Mouse (Mus musculus) embryonic fibroblast, embryonic 13.5 days (primary cell): ENCODE measurements around the gene Efcab11. TPM values are rescaled to one million over a fixed set of nuclear protein-coding genes. Genes with fewer than 3 reads are reported as not detected.

Experiments
- H3K27ac ChIP-seq: 2 replicates; pipeline ENCODE4 v1.5.1; 2012; ENCODE audit warnings: low read length, control low read depth, inconsistent platforms; ENCODE audit not compliant: insufficient read depth
- H3K4me1 ChIP-seq: 2 replicates; pipeline ENCODE4 v1.6.1; 2011; ENCODE audit warnings: low read length; ENCODE audit not compliant: control insufficient read depth, insufficient read depth
- H3K4me3 ChIP-seq: 2 replicates; pipeline ENCODE4 v1.5.1; 2011; ENCODE audit warnings: mild to moderate bottlenecking, control low read depth, low read length; ENCODE audit not compliant: insufficient read depth
- CTCF ChIP-seq: IDR thresholded peaks from 2 replicates; pipeline ENCODE4 v1.5.1; 2011; ENCODE audit warnings: mild to moderate bottlenecking, control low read depth, low read length, moderate library complexity, borderline replicate concordance; ENCODE audit not compliant: insufficient read depth
- POLR2A ChIP-seq: IDR thresholded peaks from 2 replicates; pipeline ENCODE4 v1.6.1; 2011; ENCODE audit warnings: low read depth, mild to moderate bottlenecking, control low read depth, low read length, moderate library complexity
- polyA plus RNA-seq: library from polyadenylated mRNA; stranded (reverse); fragments of >200 nt; gene quantifications from 2 replicates; pipeline ENCODE4 v1.2.4, GENCODE M21; 2011; ENCODE audit warnings: low read depth; ENCODE audit not compliant: missing spikeins, insufficient read length

Efcab11 gene
- polyA plus RNA-seq, 1 experiment = 5.8 TPM

DNA sequence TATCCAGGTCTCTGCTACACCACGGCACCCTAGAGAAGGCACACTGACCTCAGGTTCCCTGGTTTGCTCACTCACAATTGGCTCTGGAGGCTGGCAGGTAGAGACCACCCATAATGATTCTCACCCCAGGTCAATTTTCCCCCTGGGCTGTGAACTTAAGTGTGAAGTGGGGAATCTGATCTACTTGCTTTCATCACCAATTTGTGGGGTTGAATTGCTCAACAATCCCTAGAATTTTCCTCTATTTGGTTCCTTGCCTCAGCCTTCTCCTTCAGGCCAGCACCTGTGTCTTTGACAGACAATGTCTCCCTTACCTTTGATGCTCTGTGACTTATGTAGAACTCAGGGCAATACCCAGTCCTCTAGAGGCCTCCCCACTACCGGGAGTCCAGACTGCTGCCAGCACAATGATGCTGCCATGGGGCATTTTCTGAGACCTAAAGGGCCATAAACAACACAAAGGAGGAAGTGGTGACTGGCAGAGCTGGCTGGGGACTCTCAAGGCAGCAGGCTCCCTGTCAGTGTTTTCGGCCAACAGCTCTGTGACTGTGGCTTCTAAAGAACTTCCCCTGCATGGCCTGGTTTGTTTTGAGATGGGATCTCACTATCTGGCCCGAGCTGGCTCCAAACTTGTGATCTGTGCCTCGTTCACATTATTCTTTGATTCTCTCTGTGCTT lies 94.8 kb downstream of the Efcab11 start:
- Histone ChIP-seq H3K27ac (no peak overlapping the region), H3K4me3 (no peak overlapping the region), H3K4me1 (no peaks in the 10 kb centered on the region)
- TF ChIP-seq CTCF (no peak), POLR2A (no peak)

DNA sequence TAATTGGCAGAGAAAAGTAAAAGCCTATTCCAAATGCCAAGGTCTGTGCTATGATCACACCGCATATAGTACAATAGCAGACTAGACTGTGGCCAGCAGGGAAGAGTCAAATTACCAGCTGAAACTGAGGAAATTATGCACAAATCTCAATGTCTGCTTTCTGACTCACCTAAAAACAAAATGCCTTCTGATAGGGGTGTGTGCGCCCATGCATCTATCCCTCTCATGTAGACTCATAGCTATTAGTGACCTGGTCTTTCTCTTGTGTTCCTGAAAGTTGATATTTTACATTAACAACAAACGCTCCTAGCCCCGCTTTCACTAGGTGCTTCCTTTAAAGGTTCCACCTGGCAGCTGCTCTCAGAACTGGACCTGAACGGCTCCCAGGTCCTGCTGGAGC lies 102.5 kb downstream of the Efcab11 start:
- TF ChIP-seq CTCF = no peak
- TF ChIP-seq POLR2A = no peak
- Histone ChIP-seq H3K4me3 (no peak overlapping the region), H3K27ac (no peak overlapping the region), H3K4me1 (no peaks in the 10 kb centered on the region)

DNA sequence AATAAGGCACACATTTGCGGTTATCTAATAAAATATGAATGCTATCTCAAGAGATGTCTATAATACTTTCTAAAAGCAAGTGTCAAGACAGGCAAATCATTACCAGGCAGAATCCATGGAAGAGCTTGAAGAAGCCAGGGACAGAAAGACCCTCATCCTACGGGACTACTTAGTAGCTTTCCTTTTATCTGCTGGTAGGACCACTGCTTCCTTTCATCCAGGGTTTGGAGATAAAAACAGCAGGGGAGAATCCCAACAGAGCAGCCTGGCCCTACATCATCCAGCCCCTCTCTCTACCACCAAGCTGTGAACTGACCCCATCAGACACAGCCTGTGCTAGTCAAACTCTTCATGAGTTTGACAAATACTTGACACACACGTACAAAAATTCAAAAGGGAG lies 103.8 kb downstream of the Efcab11 start:
- no peak overlapping the region for H3K4me3 ChIP-seq

DNA sequence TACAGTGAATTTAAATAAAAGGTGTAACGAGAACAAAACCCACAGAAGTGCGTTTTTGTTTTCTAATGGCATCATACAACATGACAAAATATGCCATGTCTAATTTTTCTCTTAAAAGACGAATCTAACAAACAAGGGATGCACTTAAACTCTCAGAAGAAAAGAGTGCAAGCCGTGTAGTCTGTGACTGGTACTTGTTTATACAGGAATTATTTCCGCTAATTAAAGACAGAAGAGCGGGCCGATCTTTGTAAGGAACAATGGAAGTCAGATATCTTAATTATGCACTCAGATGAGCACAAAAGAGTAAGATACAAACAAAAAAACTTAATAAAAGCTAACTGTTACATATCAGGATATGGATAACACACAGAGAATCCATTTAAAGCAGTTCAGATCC lies 104.3 kb downstream of the Efcab11 start:
- Histone ChIP-seq H3K4me1 (no peaks in the 10 kb centered on the region), H3K27ac (no peak overlapping the region), H3K4me3 (no peak overlapping the region)
- no peak for TF ChIP-seq POLR2A
- TF ChIP-seq CTCF = no peak

More for the DNA sequence above, 103.8 kb downstream of the Efcab11 start:
- TF ChIP-seq POLR2A (no peak), CTCF (no peak)
- Histone ChIP-seq H3K4me1 (no peaks in the 10 kb centered on the region), H3K27ac (no peak overlapping the region)

DNA sequence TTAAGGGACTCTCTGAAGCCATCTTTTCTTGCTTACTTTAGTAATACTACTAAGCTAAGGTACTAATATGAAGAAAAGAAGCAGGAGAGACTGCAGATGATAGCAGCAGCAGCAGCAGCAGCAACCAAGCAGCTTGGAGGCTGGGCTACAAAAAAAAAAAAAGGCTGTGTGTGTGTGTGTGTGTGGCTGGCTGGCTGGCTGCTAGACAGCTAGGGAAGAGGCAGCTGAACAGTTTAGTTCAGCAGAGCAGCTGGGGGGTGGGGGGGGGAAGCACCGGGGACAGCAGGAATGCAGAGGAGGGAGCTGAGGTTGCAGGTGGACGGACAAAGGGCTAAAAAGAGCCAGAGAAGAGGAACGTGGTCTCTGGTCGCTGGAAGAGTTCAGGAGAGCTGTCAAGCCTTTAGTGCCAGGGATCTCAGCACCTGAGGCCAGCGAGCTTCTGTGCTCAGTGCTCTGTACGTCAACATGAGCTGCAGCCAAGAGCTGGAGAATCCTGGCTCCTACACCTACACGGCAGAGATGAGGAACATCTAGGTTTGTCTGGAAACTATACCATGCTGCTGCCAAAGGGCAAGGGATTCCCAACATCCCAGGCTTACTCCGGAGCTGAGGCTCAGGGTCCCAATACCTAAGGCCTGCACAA lies 107.6 kb downstream of the Efcab11 start:
- Histone ChIP-seq H3K4me1 (no peaks in the 10 kb centered on the region), H3K4me3 (no peak overlapping the region), H3K27ac (no peak overlapping the region)
- no peak for TF ChIP-seq CTCF
- TF ChIP-seq POLR2A = no peak

DNA sequence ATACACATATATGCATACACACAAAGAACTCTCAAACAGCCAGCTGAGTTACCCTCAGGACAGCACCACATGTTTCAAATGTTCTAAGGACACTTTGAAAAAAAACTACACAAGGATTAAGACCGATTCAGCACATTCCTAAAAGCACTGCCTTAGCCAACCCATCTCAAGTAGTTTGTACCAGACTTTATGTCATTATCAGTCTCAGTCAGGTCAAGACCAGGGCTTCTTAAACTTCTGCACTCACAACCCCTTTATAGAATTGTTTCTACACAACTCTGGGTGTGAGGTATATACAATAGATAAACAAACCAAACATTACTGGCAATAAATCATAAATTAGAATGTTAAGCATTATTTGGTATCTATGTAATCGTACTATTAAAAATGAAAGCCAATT lies 109.4 kb downstream of the Efcab11 start:
- no peak overlapping the region for H3K4me3 ChIP-seq
- H3K4me1 ChIP-seq = no peaks in the 10 kb centered on the region
- no peak overlapping the region for H3K27ac ChIP-seq
- TF ChIP-seq POLR2A (no peak), CTCF (no peak)

DNA sequence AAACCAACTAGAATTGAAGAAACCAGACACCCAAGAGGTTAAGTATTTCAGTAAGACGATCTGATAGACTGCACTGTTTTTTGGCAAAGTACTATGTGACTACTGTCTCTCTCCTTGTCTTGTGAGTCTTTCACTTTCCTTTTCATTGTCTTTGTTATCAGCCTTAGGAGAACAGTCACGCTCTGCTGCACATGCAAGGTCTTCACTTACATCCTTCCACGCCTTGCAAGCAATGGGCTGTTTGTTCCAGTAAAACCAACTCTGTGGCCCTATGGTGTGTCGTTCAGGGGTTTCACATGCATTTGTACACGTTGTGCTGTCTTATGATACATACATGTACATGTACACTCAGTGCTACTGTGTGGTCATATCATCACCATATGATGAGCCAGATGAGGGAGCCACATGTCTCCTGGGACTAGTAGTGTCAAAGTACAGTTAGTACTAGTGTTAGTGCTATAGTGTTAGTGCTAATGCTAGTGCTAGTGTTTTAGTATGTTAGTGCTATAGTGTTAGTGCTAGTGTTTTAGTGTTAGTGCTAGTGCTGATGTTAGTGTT lies 110.5 kb downstream of the Efcab11 start:
- no peaks in the 10 kb centered on the region for H3K4me1 ChIP-seq
- H3K4me3 ChIP-seq = no peak overlapping the region
- H3K27ac ChIP-seq = no peak overlapping the region
- no peak for TF ChIP-seq POLR2A
- TF ChIP-seq CTCF = no peak

DNA sequence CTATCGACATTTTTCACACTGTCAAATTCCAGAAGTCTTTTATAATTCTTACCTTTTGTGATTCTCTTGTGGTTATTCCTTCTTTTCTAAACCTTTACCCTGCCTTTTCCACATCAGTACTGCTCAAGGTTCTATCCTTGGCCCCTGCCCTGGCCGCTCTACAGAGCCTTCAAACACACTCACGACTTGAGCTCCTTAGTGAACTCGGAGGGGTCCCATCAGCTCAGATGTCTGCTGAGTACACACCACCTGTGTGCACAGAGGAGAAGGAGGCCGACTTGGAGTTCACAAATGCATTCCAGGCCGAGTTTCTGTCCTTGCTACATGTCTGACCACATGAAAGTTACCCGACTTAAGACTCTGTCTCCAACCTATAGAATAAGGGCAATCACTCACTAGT lies 113.2 kb downstream of the Efcab11 start:
- no peak overlapping the region for H3K27ac ChIP-seq
- no peak overlapping the region for H3K4me3 ChIP-seq
- H3K4me1 ChIP-seq = no peaks in the 10 kb centered on the region
- TF ChIP-seq CTCF (no peak), POLR2A (no peak)

DNA sequence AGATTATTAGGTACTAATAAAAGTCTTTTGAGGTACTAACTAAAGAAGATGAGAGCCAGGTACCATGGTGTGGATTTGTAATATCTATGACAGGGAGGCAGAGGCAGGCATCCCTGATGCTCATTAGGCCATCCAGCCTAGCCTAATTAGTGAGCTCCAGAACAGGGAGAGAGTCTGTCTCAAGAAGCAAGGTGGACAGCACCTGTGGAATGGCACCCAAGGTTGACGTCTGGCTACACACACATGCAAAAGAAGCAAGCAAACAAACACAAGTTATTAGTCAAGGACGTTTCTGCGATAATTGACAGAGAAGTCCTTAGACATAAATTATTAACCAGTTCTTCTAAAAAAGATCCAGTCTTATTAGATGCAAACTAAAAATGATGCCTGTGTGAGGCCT lies 114.6 kb downstream of the Efcab11 start:
- Histone ChIP-seq H3K4me3 (no peak overlapping the region), H3K4me1 (no peaks in the 10 kb centered on the region), H3K27ac (no peak overlapping the region)
- TF ChIP-seq POLR2A (no peak), CTCF (no peak)

DNA sequence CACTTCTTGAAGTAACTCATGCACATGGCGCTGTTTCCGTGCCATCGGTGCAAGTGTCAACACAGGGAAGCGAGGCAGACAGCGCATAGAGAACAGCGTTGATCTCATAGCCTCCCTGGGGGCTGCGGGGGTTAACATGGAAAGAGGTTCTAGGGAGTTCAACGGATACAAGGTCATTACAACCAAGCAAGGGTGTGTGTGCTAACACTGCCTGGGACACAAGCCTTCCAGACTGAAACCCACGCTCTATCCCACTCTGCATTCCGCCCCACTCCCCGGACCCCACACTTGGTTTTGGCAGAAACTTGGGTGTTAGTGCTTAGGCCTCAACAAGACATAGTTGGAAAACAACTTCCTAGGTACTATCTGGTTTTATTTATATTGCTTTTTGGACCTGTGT lies 116.5 kb downstream of the Efcab11 start:
- H3K27ac ChIP-seq = no peak overlapping the region
- no peaks in the 10 kb centered on the region for H3K4me1 ChIP-seq
- no peak overlapping the region for H3K4me3 ChIP-seq
- TF ChIP-seq POLR2A (no peak), CTCF (no peak)

DNA sequence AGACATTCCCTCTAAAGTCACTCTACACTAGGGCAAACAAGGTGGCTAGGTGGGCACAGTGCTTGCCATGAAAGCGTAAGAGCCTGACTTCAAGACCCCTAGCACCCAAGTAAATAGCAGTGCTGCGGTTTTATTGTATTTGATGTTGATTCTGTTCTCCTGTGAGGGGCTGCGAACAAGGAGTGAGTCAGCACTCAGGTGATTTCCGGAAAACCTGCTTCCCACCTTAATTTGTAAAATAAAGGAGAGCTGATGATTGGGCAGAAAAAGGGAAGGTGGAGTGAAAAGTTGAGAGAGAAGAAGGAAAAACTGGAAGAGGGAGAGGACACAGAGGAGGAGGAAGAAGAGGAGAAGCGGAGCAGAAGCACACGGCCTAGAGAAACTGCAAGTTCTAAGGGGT lies 118.3 kb downstream of the Efcab11 start:
- no peak overlapping the region for H3K4me3 ChIP-seq
- no peak for TF ChIP-seq POLR2A
- TF ChIP-seq CTCF = no peak
- H3K27ac ChIP-seq = no peak overlapping the region
- H3K4me1 ChIP-seq = no peaks in the 10 kb centered on the region
